Comparison of ENCODE assay signal across 19 mouse cellular contexts in genomic region chr7:133440086-133440485, GRCm38 (mm10).
DNase-seq lines count a peak whose midpoint lies in the region; ATAC-seq and TF ChIP-seq lines count a peak whose summit lies in the region.
"Had no signal": no experiment of that assay in that cellular context is flagged by ENCODE, and none has a peak within 500 bp of the region (broad histone marks: within the 10 kb centered on the region; RNA-seq: fewer than 3 reads in every experiment).

No protein-coding gene starts in this region.

- H3K27me3 ChIP-seq in hindbrain, postnatal 0 days (ENCODE audit: insufficient read depth, low read length) = no peaks in the 10 kb centered on the region; the same call in 1 of the 2 replicates
- no peaks in the 10 kb centered on the region for H3K27me3 ChIP-seq in hindbrain, embryonic 11.5 days (ENCODE audit: control insufficient read depth, insufficient read depth, low read length)
- H3K27me3 ChIP-seq in embryonic facial prominence, embryonic 10.5 days (replicated peaks; ENCODE audit: low read depth, poor library complexity, severe bottlenecking) = no peaks in the 10 kb centered on the region
- H3K27me3 ChIP-seq in forebrain, embryonic 13.5 days = no peaks in the 10 kb centered on the region; the same call in 1 of the 2 replicates
- no peaks in the 10 kb centered on the region for H3K27me3 ChIP-seq in limb, embryonic 14.5 days (ENCODE audit: control insufficient read depth, insufficient read depth, low read length)
- H3K27me3 ChIP-seq: embryonic facial prominence, embryonic 15.5 days; hindbrain, embryonic 15.5 days; liver, embryonic 13.5 days had no signal

- no peak for ATAC-seq in hindbrain, postnatal 0 days
- ATAC-seq in hindbrain, embryonic 11.5 days (ENCODE audit: low FRiP score) = no peak
- ATAC-seq in forebrain, embryonic 13.5 days = peak; percentile 10
- ATAC-seq in limb, embryonic 14.5 days (ENCODE audit: low FRiP score, low read depth) = no peak

- no peak overlapping the region for H3K4me3 ChIP-seq in hindbrain, postnatal 0 days (ENCODE audit: low read length)
- no peak overlapping the region for H3K4me3 ChIP-seq in hindbrain, embryonic 11.5 days (ENCODE audit: low read depth, low read length)
- no peak overlapping the region for H3K4me3 ChIP-seq in embryonic facial prominence, embryonic 10.5 days
- H3K4me3 ChIP-seq in forebrain, embryonic 13.5 days = no peak overlapping the region
- no peak overlapping the region for H3K4me3 ChIP-seq in limb, embryonic 14.5 days (replicated peaks; ENCODE audit: low read length)
- H3K4me3 ChIP-seq: embryonic facial prominence, embryonic 15.5 days; hindbrain, embryonic 15.5 days; liver, embryonic 13.5 days had no signal

- no peak overlapping the region for H3K9ac ChIP-seq in hindbrain, postnatal 0 days (replicated peaks; ENCODE audit: low read length)
- no peak overlapping the region for H3K9ac ChIP-seq in hindbrain, embryonic 11.5 days (ENCODE audit: low read depth, low read length)
- no peak overlapping the region for H3K9ac ChIP-seq in forebrain, embryonic 13.5 days
- H3K9ac ChIP-seq in limb, embryonic 14.5 days (ENCODE audit: low read depth, low read length, severe bottlenecking) = no peak overlapping the region
- H3K9ac ChIP-seq: embryonic facial prominence, embryonic 15.5 days; hindbrain, embryonic 15.5 days; liver, embryonic 13.5 days had no signal

- H3K36me3 ChIP-seq in hindbrain, postnatal 0 days (ENCODE audit: insufficient read depth, low read length) = no peaks in the 10 kb centered on the region
- H3K36me3 ChIP-seq in hindbrain, embryonic 11.5 days (ENCODE audit: control insufficient read depth, insufficient read depth, low read length) = no peaks in the 10 kb centered on the region
- no peaks in the 10 kb centered on the region for H3K36me3 ChIP-seq in embryonic facial prominence, embryonic 10.5 days (replicated peaks)
- H3K36me3 ChIP-seq in forebrain, embryonic 13.5 days (ENCODE audit: poor library complexity, severe bottlenecking) = no peaks in the 10 kb centered on the region
- no peaks in the 10 kb centered on the region for H3K36me3 ChIP-seq in limb, embryonic 14.5 days (ENCODE audit: control insufficient read depth, insufficient read depth, low read length)
- H3K36me3 ChIP-seq: embryonic facial prominence, embryonic 15.5 days; hindbrain, embryonic 15.5 days; liver, embryonic 13.5 days had no signal

- intact Hi-C loops in left cerebral cortex, postnatal 4 days (cut with DNase I) = no loop called here

- 0 out of 2 replicates have a peak overlapping the region, but pooled peaks have one; percentile 36 for H3K27ac ChIP-seq in hindbrain, postnatal 0 days
- no peak overlapping the region for H3K27ac ChIP-seq in hindbrain, embryonic 11.5 days (ENCODE audit: low read depth, low read length)
- H3K27ac ChIP-seq in embryonic facial prominence, embryonic 10.5 days (replicated peaks) = peak overlapping the region; percentile 4; the same call in 1 of the 2 replicates
- peak overlapping the region; percentile 87 for H3K27ac ChIP-seq in forebrain, embryonic 13.5 days
- H3K27ac ChIP-seq in limb, embryonic 14.5 days (replicated peaks; ENCODE audit: low read depth, low read length) = peak overlapping the region; percentile 58; the same call in 1 of the 2 replicates
- H3K27ac ChIP-seq: liver, embryonic 13.5 days had no signal

- peaks cover 14% of the 10 kb centered on the region; the same call in 1 of the 2 replicates for H3K4me1 ChIP-seq in hindbrain, postnatal 0 days (ENCODE audit: insufficient read depth, low read length)
- peaks cover 4% of the 10 kb centered on the region; the same call in 1 of the 2 replicates for H3K4me1 ChIP-seq in hindbrain, embryonic 11.5 days (replicated peaks; ENCODE audit: control insufficient read depth, insufficient read depth, low read length)
- peaks cover 51% of the 10 kb centered on the region for H3K4me1 ChIP-seq in embryonic facial prominence, embryonic 10.5 days
- H3K4me1 ChIP-seq in forebrain, embryonic 13.5 days = peaks cover 64% of the 10 kb centered on the region
- H3K4me1 ChIP-seq in limb, embryonic 14.5 days (ENCODE audit: control insufficient read depth, insufficient read depth, low read length) = peaks cover 10% of the 10 kb centered on the region
- H3K4me1 ChIP-seq: liver, embryonic 13.5 days had no signal

- WGBS in hindbrain, postnatal 0 days = 51% methylated on average over 6 of the region's 6 CpGs
- 78% methylated on average over 6 of the region's 6 CpGs for WGBS in hindbrain, embryonic 11.5 days
- WGBS in embryonic facial prominence, embryonic 10.5 days = 73% methylated on average over 6 of the region's 6 CpGs
- 13% methylated on average over 6 of the region's 6 CpGs for whole genome bisulfite sequencing in forebrain, embryonic 13.5 days
- 72% methylated on average over 6 of the region's 6 CpGs for WGBS in limb, embryonic 14.5 days

- H3K4me2 ChIP-seq in hindbrain, postnatal 0 days (ENCODE audit: low read depth, low read length) = no peak overlapping the region
- no peak overlapping the region for H3K4me2 ChIP-seq in hindbrain, embryonic 11.5 days (replicated peaks; ENCODE audit: low read depth, low read length)
- H3K4me2 ChIP-seq in forebrain, embryonic 13.5 days = peak overlapping the region; percentile 52
- H3K4me2 ChIP-seq in limb, embryonic 14.5 days (replicated peaks; ENCODE audit: low read depth, low read length, severe bottlenecking) = no peak overlapping the region
- H3K4me2 ChIP-seq: liver, embryonic 13.5 days had no signal

- no peak for TF ChIP-seq CTCF in hindbrain, postnatal 0 days (IDR thresholded peaks at IDR 0.05; ENCODE audit: low read depth)

- no peak for TF ChIP-seq POLR2A in limb, embryonic 14.5 days (IDR thresholded peaks at IDR 0.05; ENCODE audit: borderline replicate concordance, extremely low read depth, insufficient read depth, insufficient read length)

- H3K9me3 ChIP-seq in hindbrain, postnatal 0 days (ENCODE audit: low read length) = no peaks in the 10 kb centered on the region
- no peaks in the 10 kb centered on the region for H3K9me3 ChIP-seq in hindbrain, embryonic 11.5 days (ENCODE audit: control insufficient read depth, low read length)
- H3K9me3 ChIP-seq in embryonic facial prominence, embryonic 10.5 days = no peaks in the 10 kb centered on the region
- H3K9me3 ChIP-seq in forebrain, embryonic 13.5 days (replicated peaks) = no peaks in the 10 kb centered on the region
- no peaks in the 10 kb centered on the region for H3K9me3 ChIP-seq in limb, embryonic 14.5 days (ENCODE audit: control insufficient read depth, low read length)
- H3K9me3 ChIP-seq: embryonic facial prominence, embryonic 15.5 days; hindbrain, embryonic 15.5 days; liver, embryonic 13.5 days had no signal

- DNase-seq in hindbrain, postnatal 0 days (ENCODE audit: low spot score) = peak; percentile 14
- no peak for DNase-seq in hindbrain, embryonic 11.5 days (ENCODE audit: low spot score)
- DNase-seq in embryonic facial prominence, embryonic 10.5 days (ENCODE audit: low spot score) = no peak
- no peak for DNase-seq in limb, embryonic 14.5 days (ENCODE audit: low spot score)
- no peak for DNase-seq in liver
- DNase-seq in left cerebral cortex, postnatal 4 days = no peak
- DNase-seq: adrenal gland, adult 2 months; cerebellum, adult 11 months; cerebellum, postnatal 25 days; gastrocnemius, postnatal 14 days; kidney, adult 11 months; kidney, postnatal 36 days; layer of hippocampus, adult 9-11 months; liver, embryonic 13.5 days; right cerebral cortex, postnatal 4 days; thymus, postnatal 14 days had no signal
